Mouse (Mus musculus) CH12.LX (cell line): Measurements from ENCODE around the gene Tmem219.

Experiments
- BHLHE40 ChIP-seq: IDR thresholded peaks from 2 replicates; pipeline ENCODE4 v1.6.1; 2011; ENCODE audit warnings: mild to moderate bottlenecking, low read depth, low read length, improper control_type of control experiment
- CHD2 ChIP-seq: IDR thresholded peaks from 2 replicates; pipeline ENCODE4 v1.6.1; 2011; ENCODE audit warnings: low read length, improper control_type of control experiment
- CTCF ChIP-seq, 2 experiments: IDR thresholded peaks in 1 of 2; conservative IDR thresholded peaks in 1 of 2; 2 replicates each; pipeline ENCODE4 v1.5.1; 2011 to 2012; ENCODE audit warnings: low read depth in 2 of 2, low read length in 2 of 2, improper control_type of control experiment in 1 of 2, inconsistent platforms in 1 of 2, mild to moderate bottlenecking in 1 of 2, moderate library complexity in 1 of 2
- ELF1 ChIP-seq: IDR thresholded peaks from 2 replicates; pipeline ENCODE4 v1.6.1; 2014; ENCODE audit warnings: low read depth, mild to moderate bottlenecking, inconsistent platforms, low read length, improper control_type of control experiment
- EP300 ChIP-seq: IDR thresholded peaks from 2 replicates; pipeline ENCODE4 v1.6.1; 2011; ENCODE audit warnings: low read length, improper control_type of control experiment
- ETS1 ChIP-seq: conservative IDR thresholded peaks from 2 replicates; pipeline ENCODE4 v1.6.1; 2012; ENCODE audit warnings: low read depth, mild to moderate bottlenecking, inconsistent platforms, low read length, improper control_type of control experiment, moderate library complexity
- MAZ ChIP-seq: IDR thresholded peaks from 2 replicates; pipeline ENCODE4 v1.6.1; 2012; ENCODE audit warnings: low read depth, mild to moderate bottlenecking, inconsistent platforms, low read length, improper control_type of control experiment, moderate library complexity
- NELFE ChIP-seq: IDR thresholded peaks from 2 replicates; pipeline ENCODE4 v1.6.1; 2011; ENCODE audit warnings: low read depth, low read length, improper control_type of control experiment
- POLR2A ChIP-seq: IDR thresholded peaks from 2 replicates; pipeline ENCODE4 v1.6.1; 2011; ENCODE audit warnings: low read depth, mild to moderate bottlenecking, improper control_type of control experiment, low read length
- USF1 ChIP-seq: IDR thresholded peaks from 2 replicates; pipeline ENCODE4 v1.6.1; 2014; ENCODE audit warnings: low read depth, mild to moderate bottlenecking, inconsistent platforms, low read length, improper control_type of control experiment
- ZC3H11A ChIP-seq: IDR thresholded peaks from 2 replicates; pipeline ENCODE4 v1.6.1; 2012; ENCODE audit warnings: low read depth, mild to moderate bottlenecking, inconsistent platforms, low read length, improper control_type of control experiment

DNA sequence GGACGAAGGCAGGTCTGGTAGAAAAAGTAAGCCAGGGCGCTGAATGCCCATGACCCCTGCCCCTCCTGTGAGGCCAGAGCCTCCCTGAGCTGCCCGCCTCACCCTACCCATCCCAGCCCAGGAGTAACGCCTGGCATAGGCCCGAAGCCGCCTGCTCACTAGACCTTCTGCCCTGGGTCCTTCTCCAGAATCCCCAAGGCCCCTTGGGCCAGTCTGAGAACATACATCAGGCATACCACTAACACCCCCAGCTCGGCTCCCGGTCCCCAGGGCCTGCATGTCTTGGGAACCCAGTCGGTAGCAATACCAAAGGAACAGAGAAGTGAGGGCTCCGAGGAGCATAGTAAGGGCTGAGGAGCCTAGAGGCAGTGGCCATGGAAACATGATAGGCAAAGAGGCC lies 25.9 kb upstream of the Tmem219 start:
- TF ChIP-seq NELFE: no peak
- TF ChIP-seq USF1: no peak
- TF ChIP-seq POLR2A: no peak
- TF ChIP-seq MAZ: no peak
- no peak for TF ChIP-seq ELF1
- TF ChIP-seq ETS1: no peak
- TF ChIP-seq CHD2: no peak
- no peak for TF ChIP-seq EP300
- no peak for TF ChIP-seq CTCF (conservative IDR thresholded peaks at IDR 0.05 in 1 of 2, IDR thresholded peaks at IDR 0.05 in 1 of 2; ENCODE audit: low read depth in 2 of 2, low read length in 2 of 2)
- no peak for TF ChIP-seq BHLHE40
- no peak for TF ChIP-seq ZC3H11A
